Mouse (Mus musculus): ENCODE data around the gene Gm21693. TPM values are rescaled to one million over a fixed set of nuclear protein-coding genes. Genes with fewer than 3 reads are reported as not detected.
"Not testable (repeated sequence)": the region's sequence is repeated elsewhere in the genome, so short reads cannot be mapped to it uniquely, and the experiment has no call there.

The Gm21693 gene
- polyA plus RNA-seq (2015; fragmentation: Nextera tagmentation; extraction: Ambion mirVana): not detected in 2 replicates

GRCm38 (mm10) chrY:3345229-3345628 is at the start of gene Gm21693:
Gm21693 (minus strand) TSS chrY:3345329.
- not testable (repeated sequence) for H3K4me3 ChIP-seq (ENCODE audit: low read length); H3K27me3 ChIP-seq (replicated peaks; ENCODE audit: control insufficient read depth, insufficient read depth, low read length); H3K4me2 ChIP-seq (ENCODE audit: low read length); ATAC-seq; H3K36me3 ChIP-seq (ENCODE audit: control insufficient read depth, insufficient read depth, low read length); H3K9me3 ChIP-seq (ENCODE audit: control insufficient read depth, low read length); H3K4me1 ChIP-seq (ENCODE audit: control insufficient read depth, insufficient read depth, low read depth, low read length); H3K9ac ChIP-seq (ENCODE audit: low read depth, low read length); H3K27ac ChIP-seq (ENCODE audit: low read depth, low read length)
- WGBS: no CpG with 5 or more reads among the region's 9 CpGs

- H3K9me3 ChIP-seq (ENCODE audit: control insufficient read depth, low read length); ATAC-seq; H3K4me3 ChIP-seq (ENCODE audit: low read length); H3K9ac ChIP-seq (ENCODE audit: low read depth, low read length); H3K27me3 ChIP-seq (replicated peaks; ENCODE audit: control insufficient read depth, insufficient read depth, low read length); H3K4me2 ChIP-seq (ENCODE audit: low read length); H3K27ac ChIP-seq (ENCODE audit: low read depth, low read length); H3K36me3 ChIP-seq (ENCODE audit: control insufficient read depth, insufficient read depth, low read length); H3K4me1 ChIP-seq (ENCODE audit: control insufficient read depth, insufficient read depth, low read depth, low read length): not testable (repeated sequence)
- no CpG with 5 or more reads among the region's 11 CpGs for WGBS
These were observed 4.5 kb downstream of the Gm21693 start for GRCm38 (mm10) chrY:3340661-3341060.

- H3K36me3 ChIP-seq (ENCODE audit: control insufficient read depth, insufficient read depth, low read length); H3K27ac ChIP-seq (ENCODE audit: low read depth, low read length); H3K27me3 ChIP-seq (replicated peaks; ENCODE audit: control insufficient read depth, insufficient read depth, low read length); H3K4me3 ChIP-seq (ENCODE audit: low read length); ATAC-seq; H3K4me2 ChIP-seq (ENCODE audit: low read length); H3K9ac ChIP-seq (ENCODE audit: low read depth, low read length); H3K9me3 ChIP-seq (ENCODE audit: control insufficient read depth, low read length); H3K4me1 ChIP-seq (ENCODE audit: control insufficient read depth, insufficient read depth, low read depth, low read length): not testable (repeated sequence)
- WGBS: no CpG with 5 or more reads among the region's 9 CpGs
These were observed 38.8 kb downstream of the Gm21693 start, which contains the start of gene Gm21677 for GRCm38 (mm10) chrY:3306349-3306748. Gm21677 (minus strand) TSS chrY:3306449.

Other genes with a start within 250 kb of the Gm21693 start
- not detected in 2 replicates for gene Gm21677, start 38.9 kb downstream of the Gm21693 start, polyA plus RNA-seq (2015; fragmentation: Nextera tagmentation; extraction: Ambion mirVana)
- gene Gm21704, start 64.8 kb upstream of the Gm21693 start, polyA plus RNA-seq (2015; fragmentation: Nextera tagmentation; extraction: Ambion mirVana): not detected in 2 replicates
- not detected in 2 replicates for gene Gm21708, start 64.8 kb upstream of the Gm21693 start, polyA plus RNA-seq (2015; fragmentation: Nextera tagmentation; extraction: Ambion mirVana)